Mouse (Mus musculus): ENCODE measurements at regions not wholly inside any gene's neighbourhood (a gene's known extent, or its start where the extent isn't known, plus 50 kb on each side); places are given as distances from the start of the nearest gene placed in this dataset.

DNA sequence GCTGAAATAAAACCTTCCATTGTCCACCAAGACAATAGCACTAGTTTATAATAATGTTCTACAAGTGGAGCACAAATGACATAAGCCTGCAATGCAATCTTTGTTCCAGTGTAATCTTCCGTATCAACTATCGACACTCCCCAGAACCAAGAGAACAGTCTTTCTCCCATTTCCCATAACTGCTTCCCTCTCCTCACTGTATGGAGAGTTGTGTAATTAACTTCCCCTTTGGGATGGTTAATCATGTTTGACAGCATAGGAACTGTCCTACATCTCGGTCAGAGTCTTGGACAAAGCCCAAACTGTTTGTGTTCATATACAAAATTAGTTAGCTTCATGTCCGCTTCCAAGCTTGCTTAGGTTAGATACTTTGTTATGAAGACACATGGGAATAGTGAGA, 225.8 kb upstream of the Marcks start:
- TF ChIP-seq CTCF (IDR thresholded peaks at IDR 0.05 in 2 of 3, conservative IDR thresholded peaks at IDR 0.05 in 1 of 3; ENCODE audit: control insufficient read depth in 1 of 3, insufficient read depth in 1 of 3, low read depth in 2 of 3, low read length in 3 of 3, poor library complexity in 1 of 3, severe bottlenecking in 1 of 3) (no peak), MYC (IDR thresholded peaks at IDR 0.05; ENCODE audit: low read depth, low read length) (no peak)
